Mouse (Mus musculus): ENCODE results near the gene Fbxo2.

DNA sequence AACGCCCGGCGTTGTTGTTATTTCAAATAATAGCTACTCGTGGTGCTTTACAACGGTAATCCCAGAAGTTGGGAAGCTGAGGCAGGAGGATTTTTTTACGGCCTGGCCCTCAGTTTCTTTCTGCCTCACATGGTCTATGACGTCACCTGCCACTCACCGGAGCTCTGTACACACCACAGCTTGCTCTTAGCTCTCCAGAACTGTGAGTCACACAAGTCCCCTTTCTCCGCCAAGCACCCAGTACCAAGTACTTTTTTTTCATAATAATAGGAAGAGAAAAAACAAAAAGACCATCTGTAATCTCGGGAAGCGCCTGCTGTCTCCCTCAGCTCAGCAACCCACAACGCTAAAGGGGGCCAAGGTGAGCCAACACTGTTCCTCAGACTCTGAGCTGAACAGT, 21.1 kb downstream of the Fbxo2 start:
- TF ChIP-seq E2F4 (IDR thresholded peaks at IDR 0.05; ENCODE audit: insufficient read depth) (no peak), USF1 (IDR thresholded peaks at IDR 0.05; ENCODE audit: low read depth) (no peak), POLR2A (IDR thresholded peaks at IDR 0.05; ENCODE audit: insufficient read length, low read depth) (no peak), TCF12 (IDR thresholded peaks at IDR 0.05; ENCODE audit: insufficient read depth, poor library complexity, severe bottlenecking) (no peak), MAX (IDR thresholded peaks at IDR 0.05; ENCODE audit: low read depth) (no peak), POLR2AphosphoS2 (IDR thresholded peaks at IDR 0.05; ENCODE audit: insufficient read length, low read depth) (no peak)
